Mouse (Mus musculus) heart, adult 18-20 months (tissue): ENCODE measurements around the gene Med15. TPM values are rescaled to one million over a fixed set of nuclear protein-coding genes. Genes with fewer than 3 reads are reported as not detected.
A peak's percentile ranks its signal among the peaks of the same experiment; 100 is the strongest.

ENCODE experiments used
- DNase-seq, 2 experiments: peaks; one replicate each; pipeline ENCODE4 v3.0.0; 2021 to 2022; ENCODE audit warnings: mixed read lengths in 1 of 2
- total RNA-seq, 2 experiments: library from RNA; stranded (reverse); gene quantifications; 2 replicates each; pipeline ENCODE4 v1.2.3; 2021

The Med15 gene
- total RNA-seq, 2 experiments from 2014 or later: 21.0 to 25.0 TPM

DNA sequence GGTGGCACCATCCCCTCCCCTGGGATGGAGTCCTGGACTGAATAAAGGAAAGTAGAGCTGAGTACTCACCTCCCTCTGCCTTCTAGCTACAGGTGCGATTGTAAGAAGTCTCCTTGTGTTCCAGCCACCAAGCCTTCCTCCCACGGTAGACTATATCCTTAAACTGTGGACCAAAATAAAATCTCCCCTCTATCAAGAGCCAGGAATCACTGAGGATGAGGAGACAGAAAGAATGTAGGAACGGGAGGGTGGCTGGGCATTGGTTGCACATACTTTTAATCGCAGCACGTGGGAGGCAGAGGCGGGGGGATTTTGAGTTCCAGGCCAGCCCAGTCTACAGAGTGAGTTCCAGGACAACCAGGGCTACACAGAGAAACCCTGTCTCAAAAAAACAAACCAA lies 260 bp downstream of the Med15 start:
- no peak for DNase-seq

DNA sequence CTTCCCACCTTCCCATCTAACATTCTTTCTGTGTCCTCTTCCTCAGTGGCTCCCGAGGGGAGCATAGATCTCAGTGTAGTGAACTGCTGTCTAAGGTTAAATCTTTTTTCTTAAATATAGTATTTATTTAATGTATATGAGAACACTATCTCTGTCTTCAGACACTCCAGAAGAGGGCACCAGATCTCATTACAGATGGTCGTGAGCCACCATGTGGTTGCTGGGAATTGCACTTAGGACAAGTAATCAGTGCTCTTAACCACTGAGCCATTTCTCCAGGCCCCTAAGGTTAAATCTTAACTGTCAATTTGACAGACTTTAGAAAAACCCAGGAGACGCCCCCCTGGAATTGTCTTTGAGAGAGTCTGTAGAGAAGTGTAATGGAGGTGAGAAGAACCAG lies 670 bp downstream of the Med15 start:
- no peak for DNase-seq

DNA sequence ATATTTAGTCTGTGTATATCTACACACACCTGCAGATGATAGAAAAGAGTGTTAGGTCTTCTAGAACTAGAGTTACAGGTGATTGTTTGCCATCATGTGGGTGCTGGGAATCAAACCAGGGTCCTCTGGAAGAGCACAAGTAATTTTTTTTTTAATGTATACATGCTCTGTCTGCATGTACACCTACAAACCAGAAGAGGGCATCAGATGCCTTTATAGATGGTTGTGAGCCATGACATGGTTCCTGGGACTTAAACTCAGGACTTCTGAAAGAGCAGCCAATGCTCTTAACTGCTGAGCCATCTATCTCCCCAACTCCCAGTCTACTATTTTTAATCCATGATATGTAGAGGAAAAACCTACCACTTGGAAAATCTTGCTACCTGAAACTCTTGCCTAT lies 2.7 kb downstream of the Med15 start:
- no peak for DNase-seq

DNA sequence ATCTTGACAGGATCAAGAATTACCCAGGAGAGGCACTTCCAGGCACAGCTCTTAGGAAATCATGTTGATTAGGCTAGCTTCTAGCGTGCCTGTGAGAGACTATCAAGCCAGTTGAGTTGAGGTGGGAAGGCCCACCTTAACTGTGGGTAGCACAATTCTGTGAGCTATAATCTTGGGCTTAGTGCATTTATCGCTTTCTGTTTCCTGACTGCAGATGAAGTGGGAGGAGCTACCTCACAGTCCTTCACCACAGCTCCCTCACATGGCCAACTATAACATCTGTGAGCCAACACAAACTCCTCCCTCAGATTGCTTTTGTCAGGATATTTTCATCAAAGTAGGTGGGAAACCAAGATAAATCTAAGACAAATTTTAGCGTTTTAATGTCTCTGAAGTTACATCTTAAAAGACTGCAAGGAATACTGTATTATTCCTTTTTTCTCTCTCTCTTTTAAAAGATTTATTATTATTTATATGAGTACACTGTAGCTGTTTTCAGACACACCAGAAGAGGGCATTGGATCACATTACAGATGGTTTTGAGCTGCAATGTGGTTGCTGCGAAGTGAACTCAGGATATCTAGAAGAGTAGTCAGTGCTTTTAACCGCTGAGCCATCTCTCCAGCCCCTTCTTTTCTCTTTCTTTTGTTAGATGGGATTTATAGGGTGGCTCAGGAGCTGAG lies 5.4 kb downstream of the Med15 start:
- peak; percentile 74 to 76 for DNase-seq

DNA sequence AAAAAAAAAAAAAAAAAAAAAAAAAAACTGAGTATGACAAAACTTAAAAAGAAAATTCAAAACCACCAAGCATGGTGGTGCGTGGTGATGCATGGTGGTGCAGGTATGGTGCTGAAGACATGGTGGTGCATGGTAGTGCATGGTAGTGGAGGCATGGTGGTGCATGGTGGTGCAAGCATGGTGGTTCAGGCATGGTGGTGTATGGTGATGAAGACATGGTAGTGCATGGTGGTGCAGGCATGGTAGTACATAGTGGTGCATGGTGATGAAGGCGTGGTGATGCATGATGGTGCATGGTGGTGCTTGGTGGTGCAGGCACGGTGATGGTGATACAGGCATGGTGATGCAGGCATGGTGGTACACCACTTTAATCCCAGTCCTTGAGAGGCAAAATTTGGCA lies 8.2 kb downstream of the Med15 start:
- DNase-seq: no peak

DNA sequence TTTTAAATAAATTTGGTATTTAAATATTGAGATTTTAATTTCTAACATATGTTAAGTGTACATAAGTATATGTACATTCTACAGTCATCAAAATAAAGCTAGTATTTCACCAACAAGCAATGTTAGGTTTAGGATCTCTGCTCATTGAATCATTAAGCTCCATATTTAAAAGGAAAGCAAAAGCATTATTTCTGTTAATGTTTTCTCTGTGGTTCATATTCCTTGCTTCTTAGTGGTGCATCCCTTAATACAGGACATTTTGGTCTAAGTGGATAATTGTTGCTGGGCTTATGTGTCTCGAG lies 9.4 kb downstream of the Med15 start:
- DNase-seq: no peak

DNA sequence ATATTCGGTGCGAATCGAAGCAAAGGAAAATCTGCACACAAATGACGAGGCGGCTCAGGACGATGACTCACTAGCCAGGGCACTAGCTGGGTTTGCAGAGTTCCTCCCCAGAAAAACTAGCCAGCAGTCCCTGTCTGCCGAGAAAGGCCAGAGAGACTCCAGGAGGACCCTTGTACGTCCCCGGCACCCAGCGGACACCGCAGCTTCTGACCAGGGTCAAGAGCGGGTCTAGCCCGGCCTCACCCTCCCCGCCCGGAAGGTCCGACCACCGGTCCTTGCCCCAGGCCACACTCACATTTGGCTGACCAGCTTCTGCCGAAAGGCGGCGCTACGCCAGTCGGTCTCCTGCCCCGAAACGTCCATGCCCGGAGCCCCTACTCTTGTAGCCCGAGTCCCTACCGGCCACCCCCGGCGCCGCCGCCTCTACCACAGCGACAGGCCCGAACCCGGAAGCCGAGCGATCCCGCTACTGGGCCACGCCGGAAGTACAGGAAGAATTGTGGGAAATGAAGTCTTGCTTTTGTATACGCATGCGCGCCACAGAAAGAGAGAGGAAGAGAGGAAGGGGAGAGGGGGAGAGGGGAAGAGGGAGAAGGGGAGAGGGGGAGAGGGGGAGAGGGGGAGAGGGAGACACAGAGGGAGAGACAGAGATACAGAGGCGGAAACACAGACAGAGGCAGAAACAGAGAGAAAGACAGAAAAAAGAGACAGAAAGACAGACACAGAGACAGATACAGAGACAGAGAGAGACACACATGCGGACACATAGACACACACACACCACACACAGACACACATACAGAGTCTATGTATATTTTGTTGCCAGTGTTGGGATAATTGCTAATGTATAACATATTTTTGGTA lies 10.0 kb downstream of the Med15 start:
- peak; percentile 92 to 94 for DNase-seq

DNA sequence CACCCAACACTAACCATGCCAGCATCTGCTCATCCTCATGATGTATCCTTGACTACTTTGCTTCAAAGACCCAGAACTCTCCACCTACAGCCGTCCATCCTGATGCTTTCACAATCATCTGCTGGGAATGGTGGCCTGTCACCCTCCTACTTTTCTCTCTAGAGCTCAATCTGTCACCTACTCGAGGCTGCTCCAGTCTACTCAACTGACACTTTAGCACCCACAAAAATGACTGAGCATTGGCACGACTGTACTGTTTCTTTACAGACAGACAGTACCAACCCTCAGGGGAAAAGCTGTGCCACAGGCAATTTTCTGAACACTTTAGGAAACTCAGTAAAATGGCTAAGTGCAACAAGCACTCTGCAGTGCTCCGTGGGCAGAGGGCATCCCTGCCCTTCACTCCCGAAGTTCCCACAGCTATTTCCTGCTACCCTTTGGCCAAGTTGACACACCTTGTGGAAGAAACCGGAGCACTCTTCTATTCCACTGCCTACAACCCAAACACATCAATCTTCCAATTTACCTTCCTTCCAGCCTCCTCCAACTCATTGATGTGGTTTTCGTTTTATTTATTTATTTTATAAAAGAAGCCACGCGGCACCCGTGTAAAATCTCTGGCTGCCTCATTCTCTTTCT lies 10.8 kb downstream of the Med15 start:
- no peak for DNase-seq

DNA sequence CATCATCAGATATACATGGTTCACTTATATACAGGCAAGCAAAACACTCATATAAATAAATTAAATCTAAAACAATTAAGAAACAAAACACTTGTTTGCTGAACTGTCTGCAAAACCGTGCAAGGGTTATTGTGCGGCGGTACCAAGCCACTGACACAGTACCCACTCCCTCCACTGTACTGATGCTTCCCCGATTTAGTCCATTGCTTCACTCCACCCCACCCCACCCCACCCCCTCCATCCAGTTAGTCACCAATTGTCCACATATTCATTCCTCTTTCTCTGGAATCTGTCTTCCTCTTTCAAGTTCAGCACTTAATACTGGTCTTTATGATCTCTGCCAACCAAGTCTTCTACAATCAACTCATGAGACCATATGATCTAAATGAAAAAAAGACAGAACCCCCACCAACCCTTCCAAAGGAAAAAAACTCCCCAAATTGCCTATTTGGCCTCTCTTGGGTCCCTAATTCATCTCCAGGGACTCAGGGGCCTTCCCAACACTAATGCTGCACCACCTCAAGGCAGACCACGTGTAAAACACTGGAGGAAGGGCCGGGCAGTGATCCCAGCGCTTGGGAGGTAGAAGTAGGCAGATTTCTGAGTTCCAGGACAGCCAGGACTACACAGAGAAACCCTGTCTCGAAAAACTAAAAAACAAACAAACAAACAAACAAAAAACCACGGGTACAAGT lies 11.4 kb downstream of the Med15 start:
- no peak for DNase-seq

DNA sequence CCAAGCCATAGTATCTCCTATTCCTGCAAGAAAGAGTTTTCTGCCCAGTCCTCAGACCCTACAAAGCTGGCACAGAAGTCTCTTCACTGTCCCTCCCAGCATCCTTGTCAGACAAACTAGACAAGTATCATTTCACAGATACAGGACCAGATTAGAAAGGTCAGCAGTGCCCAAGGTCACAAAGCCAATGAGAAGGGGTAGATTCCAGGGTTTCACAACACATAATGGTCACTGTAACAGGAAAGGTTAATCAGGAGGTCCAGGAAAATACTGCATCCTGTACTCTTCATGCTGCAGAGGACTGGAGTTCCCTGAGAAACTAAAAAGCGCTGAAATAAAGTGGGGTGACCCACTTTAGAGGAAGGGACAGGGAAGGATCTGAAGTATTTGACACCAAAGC lies 14.9 kb downstream of the Med15 start:
- DNase-seq: no peak

DNA sequence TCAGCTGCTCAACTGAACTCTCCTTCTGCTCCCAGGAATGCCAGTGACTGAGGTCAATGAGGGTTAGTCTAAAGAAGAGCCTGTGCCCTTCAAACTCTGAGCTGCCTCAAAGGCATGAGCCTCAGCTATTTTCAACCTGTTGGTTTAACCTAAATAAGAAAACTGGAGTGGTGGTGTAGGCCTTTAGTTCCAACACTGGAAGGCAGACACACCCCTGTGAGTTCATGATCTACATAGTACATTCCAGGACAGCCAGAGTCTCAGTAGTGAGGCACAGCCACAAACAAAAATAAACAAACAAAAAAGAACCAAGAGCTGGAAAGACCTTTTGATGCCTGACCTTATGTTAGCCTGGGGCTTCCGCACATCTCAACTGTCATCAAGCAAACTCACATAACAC lies 25.1 kb downstream of the Med15 start:
- no peak for DNase-seq

DNA sequence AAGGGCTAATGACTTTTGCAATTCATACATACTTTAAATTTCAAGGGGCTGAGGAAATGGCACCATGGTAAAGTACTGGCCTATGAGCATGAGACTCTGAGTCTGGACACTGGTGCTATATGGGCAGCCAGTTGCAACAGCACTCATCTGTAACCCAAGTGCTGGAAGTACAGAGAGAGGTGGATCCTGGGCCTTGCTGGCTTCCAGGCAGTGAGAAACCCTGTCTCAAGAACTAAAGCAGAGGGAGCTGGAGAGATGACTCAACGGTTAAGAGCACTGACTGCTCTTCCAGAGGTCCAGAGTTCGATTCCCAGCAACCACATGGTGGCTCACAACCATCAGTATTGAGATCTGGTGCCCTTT lies 31.7 kb downstream of the Med15 start:
- DNase-seq: no peak

DNA sequence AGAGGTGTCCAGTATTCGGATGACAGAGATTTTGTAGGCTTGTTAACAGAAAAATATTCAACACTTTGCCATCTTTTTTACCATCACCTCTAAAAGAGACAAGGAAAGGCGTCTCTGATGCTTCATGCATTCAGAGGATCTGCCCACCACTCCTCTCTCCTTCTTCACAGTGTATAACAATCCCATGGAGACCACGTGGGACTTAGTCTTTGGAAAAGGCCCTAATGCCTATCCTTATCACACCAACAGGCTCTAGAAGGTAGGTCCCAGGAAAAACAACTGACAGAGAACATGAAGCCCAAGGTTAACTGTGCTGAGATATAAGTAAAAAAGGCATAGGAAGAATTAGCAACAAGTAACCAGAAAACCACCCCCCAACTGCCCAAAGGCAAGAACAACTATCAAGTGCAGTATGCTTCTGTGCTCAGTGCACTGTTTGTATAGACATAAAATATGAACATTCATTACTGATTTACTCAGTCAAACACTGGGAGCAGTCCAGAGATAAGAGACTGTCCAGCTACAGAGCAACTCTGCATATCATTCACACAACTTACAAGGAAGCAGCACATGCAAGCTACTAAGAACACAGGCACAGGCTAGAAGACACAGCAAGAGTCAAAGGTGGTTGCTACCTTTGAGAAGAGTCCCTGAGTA lies 32.2 kb downstream of the Med15 start:
- DNase-seq: no peak

DNA sequence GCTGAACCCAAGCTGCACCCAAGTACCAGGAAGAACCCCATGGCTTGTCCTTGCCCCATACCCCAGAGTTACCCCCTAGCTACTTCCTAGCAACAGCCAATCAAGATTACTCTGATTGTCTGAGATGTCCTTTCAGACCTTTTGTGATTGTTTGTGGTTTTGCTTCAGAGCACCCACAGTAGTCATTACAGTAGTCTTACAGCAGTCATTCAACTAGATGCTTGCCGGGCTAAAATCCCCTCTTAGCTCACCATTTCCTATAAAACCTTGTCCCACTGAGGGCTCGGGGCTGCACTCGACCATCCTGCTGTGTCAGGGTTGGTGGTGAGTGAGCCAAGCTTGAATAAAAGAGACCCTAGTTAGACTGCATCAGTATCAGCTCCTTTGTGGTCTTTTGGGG lies 37.8 kb downstream of the Med15 start:
- DNase-seq: no peak

DNA sequence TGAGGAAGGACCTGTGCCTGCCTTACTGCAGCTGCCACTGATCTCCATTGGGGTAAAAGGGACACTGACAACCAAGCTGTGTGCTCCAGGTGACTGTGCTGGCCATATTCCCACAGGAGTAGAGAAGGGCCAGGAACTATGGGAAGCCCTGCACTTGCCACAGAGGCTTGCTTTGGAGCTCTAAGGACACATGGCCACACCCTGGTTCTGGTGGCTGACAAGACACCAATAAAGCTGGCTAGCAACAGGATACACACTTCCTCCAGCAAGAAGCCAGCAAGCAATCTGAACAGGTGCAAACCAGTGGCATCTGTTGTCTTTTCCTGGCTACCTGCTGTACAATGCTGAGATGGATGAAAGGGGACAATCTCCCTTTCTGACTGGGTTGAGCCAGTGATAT lies 62.8 kb downstream of the Med15 start:
- no peak for DNase-seq

DNA sequence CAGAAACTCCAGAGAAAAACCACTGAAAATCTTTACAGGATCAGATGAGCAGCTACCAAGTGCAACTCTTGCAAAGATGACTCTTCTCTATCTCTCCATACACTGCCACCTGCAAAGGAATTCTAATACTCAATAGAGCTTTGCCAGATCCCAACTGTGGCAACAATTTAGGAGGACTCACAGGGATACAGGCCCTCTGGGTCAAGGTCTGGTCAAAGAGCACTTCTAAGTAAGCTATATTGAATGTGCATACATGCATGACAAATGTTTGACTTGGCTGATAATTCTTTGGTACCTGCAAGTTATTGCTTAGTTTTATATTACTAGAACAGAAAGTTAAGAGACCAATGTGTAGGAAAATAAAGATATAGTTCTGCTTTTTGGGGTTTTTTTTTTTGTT lies 67.1 kb downstream of the Med15 start:
- no peak for DNase-seq

DNA sequence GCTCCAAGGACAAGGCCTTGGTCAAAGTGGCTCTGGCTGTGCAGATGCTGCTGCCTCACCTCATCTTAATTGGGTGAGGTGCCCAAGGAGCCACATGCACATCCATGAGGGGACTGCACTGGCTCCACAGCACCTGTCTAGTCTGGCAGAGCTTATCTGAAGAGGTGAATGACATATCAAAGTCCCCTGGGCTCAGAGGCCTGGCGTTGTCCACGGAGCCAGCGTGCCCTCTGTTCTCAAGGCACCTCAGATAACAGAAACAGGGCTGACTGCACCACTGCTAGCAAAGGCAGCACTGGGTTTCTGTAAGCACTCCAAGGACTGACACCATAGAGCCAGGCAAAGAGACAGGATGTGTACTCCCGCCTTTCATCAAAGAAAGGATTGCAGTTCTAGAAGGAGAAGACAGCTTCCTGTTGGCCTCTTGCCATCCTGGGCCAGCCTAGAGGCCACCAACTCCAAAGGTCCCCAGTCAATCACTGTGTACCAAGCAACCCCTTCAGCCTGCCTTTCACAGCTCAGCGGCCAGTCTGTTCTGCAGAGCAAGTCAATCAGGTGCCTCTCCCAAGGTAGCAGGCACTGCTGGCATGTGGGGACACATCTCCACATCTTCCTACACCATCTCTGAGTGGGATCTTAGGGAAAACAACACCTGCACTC lies 76.3 kb downstream of the Med15 start:
- DNase-seq: no peak

DNA sequence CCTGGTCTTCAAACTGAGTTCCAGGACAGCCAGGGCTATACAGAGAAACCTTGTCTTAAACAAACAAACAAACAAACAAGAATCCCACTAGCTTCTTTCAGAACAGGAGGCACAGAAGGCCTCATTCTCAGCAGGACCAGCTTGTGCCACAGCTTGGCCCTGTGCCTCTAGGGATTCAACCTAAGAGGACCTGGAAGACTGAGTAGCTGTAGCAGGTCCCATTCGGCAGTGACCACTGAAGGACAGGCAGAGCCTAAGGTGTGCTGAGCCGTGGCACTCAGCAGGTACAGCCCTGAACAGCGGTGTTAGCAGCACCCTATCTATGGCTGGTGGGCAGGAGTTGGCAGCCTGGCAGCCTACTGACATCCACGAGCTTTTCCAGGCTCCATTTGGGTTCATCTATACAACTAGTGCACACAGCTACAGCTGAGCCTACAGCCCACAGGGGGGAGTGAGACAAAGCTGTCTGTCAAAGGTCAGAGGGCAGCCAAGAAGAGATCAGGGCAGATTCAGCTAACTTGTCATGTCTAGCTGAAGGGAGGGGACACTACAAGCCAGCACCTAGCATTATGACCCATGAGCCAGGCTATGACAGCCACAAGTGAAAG lies 78.4 kb downstream of the Med15 start:
- DNase-seq: no peak

DNA sequence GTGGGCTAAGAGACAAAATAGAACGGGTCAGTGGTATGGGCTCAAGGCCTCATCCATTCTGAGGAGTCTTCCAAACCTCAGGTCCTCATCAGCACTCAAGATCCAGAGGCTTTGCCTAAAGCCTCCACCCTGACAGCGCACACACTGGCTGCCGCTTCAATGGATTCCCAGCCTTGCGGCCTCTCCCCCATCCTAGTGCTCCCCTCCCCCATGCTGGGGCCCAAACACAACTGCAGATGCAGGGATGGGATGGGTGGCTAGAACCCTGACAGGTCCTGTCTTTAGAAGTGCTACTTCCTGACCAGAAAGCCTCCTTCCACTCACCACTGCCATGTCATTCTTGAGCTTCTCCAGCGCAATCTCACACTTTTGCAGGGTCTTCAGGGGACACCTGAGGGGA lies 79.1 kb downstream of the Med15 start:
- no peak for DNase-seq

DNA sequence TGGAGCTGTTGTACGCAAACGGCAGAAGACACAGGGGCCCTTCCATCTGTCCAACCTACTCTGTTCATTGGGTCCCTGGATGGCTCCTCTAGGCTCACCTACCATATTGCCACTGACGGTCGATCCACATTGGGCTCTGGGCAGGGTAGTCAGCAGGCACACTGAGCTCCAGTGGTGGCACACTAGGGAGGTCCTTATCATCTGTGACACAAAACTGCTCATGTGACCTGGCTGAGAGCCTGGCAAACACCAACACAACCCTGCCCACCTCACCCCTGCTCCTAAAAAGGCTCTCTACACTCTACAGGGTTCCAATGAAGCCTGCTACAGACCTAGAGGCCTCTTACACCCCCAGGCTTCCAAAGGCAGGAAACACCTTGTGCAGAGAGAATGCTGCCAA lies 80.1 kb downstream of the Med15 start:
- no peak for DNase-seq

DNA sequence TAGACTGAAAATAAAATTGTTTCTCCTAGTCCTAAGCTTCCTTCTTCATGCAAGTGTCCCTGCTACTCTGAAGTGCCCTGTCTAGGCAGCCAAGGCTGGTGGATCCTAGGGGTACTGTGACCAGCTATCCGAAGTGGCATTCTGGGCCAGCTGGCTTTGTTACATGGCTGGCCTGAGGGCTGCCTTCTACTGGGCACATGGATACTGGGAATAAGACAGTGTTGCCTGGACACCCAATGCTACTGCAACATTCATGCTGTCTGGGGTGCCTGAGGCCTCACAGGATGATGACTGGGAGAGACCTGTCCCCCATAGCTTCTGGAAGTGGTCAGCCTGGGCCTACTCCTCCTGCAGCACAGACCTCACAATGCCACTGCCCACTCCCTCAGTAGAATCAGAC lies 82.0 kb downstream of the Med15 start:
- no peak for DNase-seq
